Mouse (Mus musculus) CH12.LX (cell line): ENCODE results near the gene Erbin. TPM values are rescaled to one million over a fixed set of nuclear protein-coding genes. Genes with fewer than 3 reads are reported as not detected.

Source experiments
- DNase-seq: peaks from one replicate; pipeline ENCODE4 v3.0.0-alpha.2; 2013; ENCODE audit errors: extremely low read depth
- H3K27ac ChIP-seq: 2 replicates; pipeline ENCODE4 v1.5.1; 2012; ENCODE audit warnings: low read depth, mild to moderate bottlenecking, control low read depth, moderate library complexity; ENCODE audit not compliant: insufficient read depth
- H3K27me3 ChIP-seq: replicated peaks from 2 replicates; pipeline ENCODE3; 2012; ENCODE audit warnings: inconsistent platforms
- H3K36me3 ChIP-seq, 2 experiments: replicated peaks in 1 of 2; 2 replicates each; pipeline versions ENCODE3 to v1.6.1; 2012; ENCODE audit warnings: inconsistent platforms in 1 of 2, low read length in 1 of 2, mild to moderate bottlenecking in 1 of 2, mixed read lengths in 1 of 2, moderate library complexity in 1 of 2; ENCODE audit not compliant: control insufficient read depth in 1 of 2, insufficient read depth in 1 of 2
- H3K4me1 ChIP-seq, 2 experiments: 2 replicates each; pipeline ENCODE4 v1.6.1; 2012; ENCODE audit warnings: inconsistent platforms in 1 of 2, moderate library complexity in 1 of 2; ENCODE audit not compliant: insufficient read depth in 2 of 2, control insufficient read depth in 1 of 2
- H3K4me2 ChIP-seq: 2 replicates; pipeline ENCODE4 v1.6.1; 2012; ENCODE audit warnings: low read depth, mild to moderate bottlenecking, control low read depth; ENCODE audit not compliant: poor library complexity, insufficient read depth, severe bottlenecking
- H3K4me3 ChIP-seq, 3 experiments: fragments of 150-350 bp in 1 of 3; sonication (generic) in 1 of 3; replicated peaks in 1 of 3; 2 replicates each; pipeline versions ENCODE3 to v1.5.1; 2011 to 2012; ENCODE audit warnings: low read depth in 2 of 3, low read length in 2 of 3, mild to moderate bottlenecking in 2 of 3, moderate library complexity in 2 of 3, control low read depth in 1 of 3, improper control_type of control experiment in 1 of 3, inconsistent platforms in 1 of 3, mixed read lengths in 1 of 3; ENCODE audit not compliant: poor library complexity in 1 of 3
- H3K79me2 ChIP-seq: replicated peaks from 2 replicates; pipeline ENCODE4 v1.6.1; 2012; ENCODE audit warnings: mild to moderate bottlenecking, moderate library complexity; ENCODE audit not compliant: control insufficient read depth, poor library complexity, insufficient read depth, severe bottlenecking; ENCODE audit errors: extremely low read depth
- H3K9ac ChIP-seq: 2 replicates; pipeline ENCODE4 v1.6.1; 2012; ENCODE audit warnings: low read depth, mild to moderate bottlenecking, control low read depth, moderate library complexity; ENCODE audit not compliant: insufficient read depth
- H3K9me3 ChIP-seq: replicated peaks from 2 replicates; pipeline ENCODE3; 2012; ENCODE audit warnings: low read length, inconsistent platforms, mixed read lengths
- CTCF ChIP-seq, 2 experiments: IDR thresholded peaks in 1 of 2; conservative IDR thresholded peaks in 1 of 2; 2 replicates each; pipeline ENCODE4 v1.5.1; 2011 to 2012; ENCODE audit warnings: low read depth in 2 of 2, low read length in 2 of 2, improper control_type of control experiment in 1 of 2, inconsistent platforms in 1 of 2, mild to moderate bottlenecking in 1 of 2, moderate library complexity in 1 of 2
- ETS1 ChIP-seq: conservative IDR thresholded peaks from 2 replicates; pipeline ENCODE4 v1.6.1; 2012; ENCODE audit warnings: low read depth, mild to moderate bottlenecking, inconsistent platforms, low read length, improper control_type of control experiment, moderate library complexity
- HCFC1 ChIP-seq: IDR thresholded peaks from 2 replicates; pipeline ENCODE4 v1.6.1; 2012; ENCODE audit warnings: low read depth, mild to moderate bottlenecking, inconsistent platforms, low read length, improper control_type of control experiment
- JUN ChIP-seq: IDR thresholded peaks from 2 replicates; pipeline ENCODE4 v1.6.1; 2011; ENCODE audit warnings: low read depth, mild to moderate bottlenecking, low read length, improper control_type of control experiment, moderate library complexity; ENCODE audit not compliant: insufficient read depth
- JUND ChIP-seq: conservative IDR thresholded peaks from 2 replicates; pipeline ENCODE4 v1.6.1; 2011; ENCODE audit warnings: low read depth, low read length, improper control_type of control experiment
- KAT2A ChIP-seq: IDR thresholded peaks from 2 replicates; pipeline ENCODE4 v1.6.1; 2012; ENCODE audit warnings: low read length, improper control_type of control experiment, inconsistent platforms; ENCODE audit not compliant: insufficient replicate concordance
- MAFK ChIP-seq: IDR thresholded peaks from 2 replicates; pipeline ENCODE4 v1.6.1; 2011; ENCODE audit warnings: low read length, improper control_type of control experiment; ENCODE audit not compliant: insufficient replicate concordance
- MEF2A ChIP-seq: IDR thresholded peaks from 2 replicates; pipeline ENCODE4 v1.6.1; 2014; ENCODE audit warnings: low read depth, mild to moderate bottlenecking, inconsistent platforms, low read length, improper control_type of control experiment, borderline replicate concordance
- NELFE ChIP-seq: IDR thresholded peaks from 2 replicates; pipeline ENCODE4 v1.6.1; 2011; ENCODE audit warnings: low read depth, low read length, improper control_type of control experiment
- NRF1 ChIP-seq: IDR thresholded peaks from 2 replicates; pipeline ENCODE4 v1.6.1; 2014; ENCODE audit warnings: low read depth, mild to moderate bottlenecking, inconsistent platforms, low read length, improper control_type of control experiment, moderate library complexity
- PAX5 ChIP-seq: IDR thresholded peaks from 2 replicates; pipeline ENCODE4 v1.6.1; 2012; ENCODE audit warnings: low read length, inconsistent platforms, mixed read lengths
- POLR2A ChIP-seq: IDR thresholded peaks from 2 replicates; pipeline ENCODE4 v1.6.1; 2011; ENCODE audit warnings: low read depth, mild to moderate bottlenecking, improper control_type of control experiment, low read length
- POLR2AphosphoS2 ChIP-seq: IDR thresholded peaks from 2 replicates; pipeline ENCODE4 v1.6.1; 2011; ENCODE audit warnings: low read depth, low read length, improper control_type of control experiment
- RAD21 ChIP-seq: IDR thresholded peaks from 2 replicates; pipeline ENCODE4 v1.6.1; 2011; ENCODE audit warnings: low read depth, mild to moderate bottlenecking, low read length, improper control_type of control experiment, moderate library complexity
- TBP ChIP-seq: conservative IDR thresholded peaks from 2 replicates; pipeline ENCODE4 v1.6.1; 2011; ENCODE audit warnings: low read depth, low read length, improper control_type of control experiment
- UBTF ChIP-seq: IDR thresholded peaks from 2 replicates; pipeline ENCODE4 v1.6.1; 2012; ENCODE audit warnings: low read depth, mild to moderate bottlenecking, inconsistent platforms, low read length, improper control_type of control experiment, moderate library complexity
- USF2 ChIP-seq: conservative IDR thresholded peaks from 2 replicates; pipeline ENCODE4 v1.6.1; 2011; ENCODE audit warnings: low read depth, low read length, improper control_type of control experiment
- ZKSCAN1 ChIP-seq: IDR thresholded peaks from 2 replicates; pipeline ENCODE4 v1.6.1; 2012; ENCODE audit warnings: low read depth, inconsistent platforms, low read length, improper control_type of control experiment, borderline replicate concordance
- ZMIZ1 ChIP-seq: IDR thresholded peaks from 2 replicates; pipeline ENCODE4 v1.6.1; 2012; ENCODE audit warnings: low read depth, mild to moderate bottlenecking, inconsistent platforms, low read length, improper control_type of control experiment
- dilution Hi-C: fragments of 300-500 bp; cut with MboI; formaldehyde crosslinking; loops from 2 replicates; pipeline ENCODE4 v1.14.3; 2020; ENCODE audit warnings: low sequenced_read_pairs; ENCODE audit not compliant: extremely low pct_unique_long_range_greater_than_20kb, extremely low pct_ligation_motif_present
- in situ Hi-C: fragments of 300-500 bp; cut with MboI; formaldehyde crosslinking; loops from 3 replicates; pipeline ENCODE4 v1.14.3; 2019; ENCODE audit warnings: low sequenced_read_pairs, low pct_ligation_motif_present, low pct_unique_long_range_greater_than_20kb, mixed read lengths
- polyA plus RNA-seq: library from polyadenylated mRNA; unstranded; fragments of >175 nt; gene quantifications from 2 replicates; pipeline ENCODE4 v1.2.1, GENCODE M21; 2012; ENCODE audit warnings: low read depth; ENCODE audit not compliant: insufficient read length
- total RNA-seq, 2 experiments: library from RNA; depleted of rRNA; stranded (reverse); fragments of 300-350 nt in 1 of 2; fragments of >200 nt in 1 of 2; gene quantifications; 2 replicates each; pipeline ENCODE4 v1.2.3; 2012 to 2014

Gene Erbin
- total and polyA plus RNA-seq, 3 experiments: 26.2 to 45.8 (median 30.9) TPM

DNA sequence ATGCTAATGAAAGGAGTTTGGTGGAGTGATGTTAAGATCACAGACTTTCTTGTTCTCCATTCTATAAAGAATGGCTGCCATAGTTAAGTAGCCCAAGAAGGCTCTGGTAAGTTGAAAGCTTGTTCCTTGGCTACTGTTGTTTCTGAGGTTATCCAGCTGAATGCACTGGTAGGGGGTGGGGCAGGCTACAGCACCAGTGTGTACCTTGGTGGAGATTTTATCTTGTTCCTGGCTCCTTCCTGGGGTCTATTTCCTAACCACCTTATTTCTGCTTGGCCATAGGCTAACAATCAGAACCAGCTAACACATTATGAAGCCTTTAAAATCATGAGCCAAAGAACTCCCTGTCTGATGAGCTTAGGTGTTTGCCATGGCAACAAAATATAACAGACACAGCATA lies 149.5 kb downstream of the Erbin start:
- H3K4me3 ChIP-seq: no peak overlapping the region
- H3K27me3 ChIP-seq: no peaks in the 10 kb centered on the region
- peak overlapping the region; percentile 7; the same call in 1 of the 2 replicates for H3K4me2 ChIP-seq
- dilution Hi-C loops: no loop called here
- no peak overlapping the region for H3K27ac ChIP-seq
- H3K9ac ChIP-seq: no peak overlapping the region
- H3K36me3 ChIP-seq: peaks cover 10 to 31% of the 10 kb centered on the region in 2 experiments
- H3K4me1 ChIP-seq: peaks cover 3 to 36% of the 10 kb centered on the region in 2 experiments; a peak in 3 of 4 replicates
- TF ChIP-seq CTCF (conservative IDR thresholded peaks at IDR 0.05 in 1 of 2, IDR thresholded peaks at IDR 0.05 in 1 of 2; ENCODE audit: low read depth in 2 of 2, low read length in 2 of 2) (no peak), ZKSCAN1 (no peak), ZMIZ1 (no peak), POLR2A (no peak), USF2 (no peak), JUN (no peak), NRF1 (no peak), JUND (no peak), KAT2A (no peak), HCFC1 (no peak), MAFK (no peak), POLR2AphosphoS2 (no peak), UBTF (no peak), TBP (no peak), ETS1 (no peak), MEF2A (no peak), NELFE (no peak), PAX5 (no peak), RAD21 (no peak)
- no peaks in the 10 kb centered on the region for H3K9me3 ChIP-seq
- in situ Hi-C loops: loop anchor here (25.0 kb wide), 1 partner anchor 316 kb away; no protein-coding TSS in a partner anchor
- no peak for DNase-seq
- H3K79me2 ChIP-seq: peaks cover 43% of the 10 kb centered on the region

Other genes with a start within 250 kb of the Erbin start
- gene Srek1, start 145.9 kb downstream of the Erbin start, total RNA-seq (2012; rRNA removed): 45.6 and 46.9 TPM in 2 replicates
- 38.9 and 48.4 TPM in 2 replicates for gene Srek1, start 145.9 kb downstream of the Erbin start, total RNA-seq (2014; rRNA removed)
- gene Srek1, start 145.9 kb downstream of the Erbin start, polyA plus RNA-seq: 93.3 and 105 TPM in 2 replicates
- gene Nln, start 189.1 kb upstream of the Erbin start, total RNA-seq (2012; rRNA removed): 38.5 and 47.3 TPM in 2 replicates
- 70.5 and 76.5 TPM in 2 replicates for gene Nln, start 189.1 kb upstream of the Erbin start, total RNA-seq (2014; rRNA removed)
- 51.2 and 55.2 TPM in 2 replicates for gene Nln, start 189.1 kb upstream of the Erbin start, polyA plus RNA-seq
- gene Sgtb, start 189.2 kb upstream of the Erbin start, total RNA-seq (2012; rRNA removed): 3.8 and 5.0 TPM in 2 replicates
- 3.5 and 3.6 TPM in 2 replicates for gene Sgtb, start 189.2 kb upstream of the Erbin start, total RNA-seq (2014; rRNA removed)
- 3.1 and 3.5 TPM in 2 replicates for gene Sgtb, start 189.2 kb upstream of the Erbin start, polyA plus RNA-seq